Mouse (Mus musculus): ENCODE data around the gene Ifrd1. TPM values are rescaled to one million over a fixed set of nuclear protein-coding genes. Genes with fewer than 3 reads are reported as not detected.

Ifrd1 gene
- polyA plus RNA-seq, 1 experiment from 2014 or later: 93.7 TPM

DNA sequence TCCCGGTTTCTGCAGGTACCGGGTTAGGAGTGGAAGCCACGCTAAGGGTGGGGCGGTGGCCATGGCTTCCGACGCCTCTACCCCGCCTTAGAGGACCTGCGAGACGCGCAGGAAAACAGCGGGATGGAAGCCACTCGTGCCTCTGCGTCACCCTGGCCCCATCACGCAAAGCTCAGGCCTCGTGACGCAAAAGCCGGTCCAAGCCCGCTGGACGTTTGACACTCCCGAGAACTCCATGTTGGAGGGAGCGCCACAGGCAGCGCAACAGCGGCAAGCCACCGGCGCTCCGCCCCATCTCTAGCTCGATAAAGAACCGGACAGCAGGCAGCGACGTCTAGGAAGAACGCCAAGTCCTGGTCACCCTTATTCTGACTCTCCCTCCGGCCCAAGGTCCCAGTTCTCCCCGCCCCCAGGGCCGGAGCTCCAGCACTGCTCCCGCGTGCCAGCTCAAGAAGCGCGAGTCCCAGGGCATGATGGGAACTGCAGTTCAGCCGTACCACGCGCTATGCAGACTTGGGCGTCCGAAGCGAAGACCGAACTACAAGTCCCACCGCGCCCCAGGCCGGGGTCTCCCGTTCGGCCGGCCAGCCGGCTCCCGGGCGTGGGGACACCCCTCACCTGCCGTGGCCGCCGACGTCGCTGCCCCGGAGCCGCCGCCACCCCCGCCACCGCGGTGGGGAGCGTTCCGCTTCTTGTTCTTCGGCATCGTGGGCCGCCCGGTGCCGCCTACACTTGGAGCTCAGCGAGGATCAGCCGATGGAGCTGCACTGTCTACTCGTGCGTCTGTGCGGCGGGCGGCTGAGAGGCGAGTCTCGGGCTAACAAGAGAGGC is 25.8 kb downstream of the Ifrd1 start:
- Histone ChIP-seq H3K27ac (replicated peaks in 1 of 2; ENCODE audit: control insufficient read depth in 1 of 2, insufficient read depth in 1 of 2, low read depth in 2 of 2, low read length in 2 of 2) (peak overlapping the region; percentile 94 to 99), H3K9me3 (ENCODE audit: control insufficient read depth, low read length) (no peaks in the 10 kb centered on the region), H3K9ac (ENCODE audit: low read length) (peak overlapping the region; percentile 99), H3K27me3 (ENCODE audit: control insufficient read depth, insufficient read depth, low read length) (no peaks in the 10 kb centered on the region), H3K4me1 (ENCODE audit: control insufficient read depth in 2 of 2, insufficient read depth in 2 of 2, low read length in 2 of 2) (peaks cover 5 to 21% of the 10 kb centered on the region in 2 experiments), H3K4me2 (ENCODE audit: low read length) (peak overlapping the region; percentile 74), H3K4me3 (ENCODE audit: control insufficient read depth in 1 of 2, insufficient read depth in 1 of 2, low read depth in 1 of 2, low read length in 2 of 2) (peak overlapping the region; percentile 81 to 98), H3K36me3 (ENCODE audit: control insufficient read depth, insufficient read depth, low read length) (0 out of 2 replicates have a peak, but pooled peaks cover 1% of the 10 kb centered on the region)
- under 1% methylated on average over 81 of the region's 81 CpGs for WGBS
- peak; percentile 94 for ATAC-seq (ENCODE audit: insufficient number of reproducible peaks, insufficient read depth, low FRiP score, low read depth)

DNA sequence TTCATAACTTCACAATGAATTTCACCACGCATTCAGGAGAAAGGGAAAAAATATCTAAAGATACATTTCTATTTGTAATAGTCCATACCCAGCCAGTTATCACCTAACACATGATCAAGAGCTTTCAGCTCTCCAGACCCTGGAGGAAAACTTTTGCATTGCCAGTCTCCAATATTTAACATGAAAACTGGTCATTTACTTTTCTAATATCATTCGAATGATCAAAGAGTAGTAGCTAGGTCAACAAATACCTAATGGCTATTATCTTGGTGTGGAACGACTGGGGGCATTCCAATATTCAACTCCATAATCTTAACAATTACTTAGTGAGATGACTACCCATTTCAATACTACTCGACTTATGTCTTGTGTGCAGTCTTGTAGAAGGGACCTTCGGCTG is 26.7 kb downstream of the Ifrd1 start:
- Histone ChIP-seq H3K9me3 (ENCODE audit: control insufficient read depth, low read length) (no peaks in the 10 kb centered on the region), H3K4me3 (ENCODE audit: control insufficient read depth in 1 of 2, insufficient read depth in 1 of 2, low read depth in 1 of 2, low read length in 2 of 2) (peak overlapping the region; percentile 81 to 98), H3K9ac (ENCODE audit: low read length) (peak overlapping the region; percentile 99), H3K4me2 (ENCODE audit: low read length) (peak overlapping the region; percentile 74), H3K4me1 (ENCODE audit: control insufficient read depth in 2 of 2, insufficient read depth in 2 of 2, low read length in 2 of 2) (peaks cover 5 to 21% of the 10 kb centered on the region in 2 experiments), H3K27me3 (ENCODE audit: control insufficient read depth, insufficient read depth, low read length) (no peaks in the 10 kb centered on the region), H3K36me3 (ENCODE audit: control insufficient read depth, insufficient read depth, low read length) (peaks cover 10% of the 10 kb centered on the region), H3K27ac (replicated peaks in 1 of 2; ENCODE audit: control insufficient read depth in 1 of 2, insufficient read depth in 1 of 2, low read depth in 2 of 2, low read length in 2 of 2) (peak overlapping the region; percentile 89 to 99; a peak in 3 of 4 replicates)
- 8% methylated on average over 5 of the region's 5 CpGs for WGBS
- ATAC-seq (ENCODE audit: insufficient number of reproducible peaks, insufficient read depth, low FRiP score, low read depth): no peak

DNA sequence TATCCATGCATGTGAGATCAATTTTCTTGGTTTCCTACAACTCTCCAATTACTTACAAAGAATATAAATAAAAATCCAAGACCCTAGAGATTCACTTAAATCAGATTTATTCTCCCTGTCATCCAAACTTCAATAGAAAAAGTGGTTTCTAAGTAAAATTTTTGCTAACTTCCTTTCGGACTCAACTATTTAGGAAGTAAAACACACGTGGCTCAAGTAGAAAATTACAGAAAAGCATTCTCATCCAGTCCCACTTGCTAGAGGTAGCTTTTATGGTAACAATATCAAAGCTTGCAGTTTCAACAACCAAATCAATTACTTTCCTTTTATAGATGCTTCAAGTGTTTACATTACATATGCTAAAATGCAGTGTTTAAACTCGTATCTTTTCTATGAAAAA is 27.4 kb downstream of the Ifrd1 start:
- no peaks in the 10 kb centered on the region for H3K27me3 ChIP-seq (ENCODE audit: control insufficient read depth, insufficient read depth, low read length)
- no peak for ATAC-seq (ENCODE audit: insufficient number of reproducible peaks, insufficient read depth, low FRiP score, low read depth)
- peak overlapping the region; percentile 74 for H3K4me2 ChIP-seq (ENCODE audit: low read length)
- peak overlapping the region in 1 of 2 experiments; percentile 98; a peak in 2 of 4 replicates for H3K4me3 ChIP-seq (ENCODE audit: control insufficient read depth in 1 of 2, insufficient read depth in 1 of 2, low read depth in 1 of 2, low read length in 2 of 2)
- 25% methylated on average over 3 of the region's 3 CpGs for WGBS
- no peak overlapping the region for H3K27ac ChIP-seq (replicated peaks in 1 of 2; ENCODE audit: control insufficient read depth in 1 of 2, insufficient read depth in 1 of 2, low read depth in 2 of 2, low read length in 2 of 2)
- H3K9me3 ChIP-seq (ENCODE audit: control insufficient read depth, low read length): no peaks in the 10 kb centered on the region
- H3K36me3 ChIP-seq (ENCODE audit: control insufficient read depth, insufficient read depth, low read length): peaks cover 17% of the 10 kb centered on the region
- peaks cover 5 to 21% of the 10 kb centered on the region in 2 experiments for H3K4me1 ChIP-seq (ENCODE audit: control insufficient read depth in 2 of 2, insufficient read depth in 2 of 2, low read length in 2 of 2)
- peak overlapping the region; percentile 99 for H3K9ac ChIP-seq (ENCODE audit: low read length)

DNA sequence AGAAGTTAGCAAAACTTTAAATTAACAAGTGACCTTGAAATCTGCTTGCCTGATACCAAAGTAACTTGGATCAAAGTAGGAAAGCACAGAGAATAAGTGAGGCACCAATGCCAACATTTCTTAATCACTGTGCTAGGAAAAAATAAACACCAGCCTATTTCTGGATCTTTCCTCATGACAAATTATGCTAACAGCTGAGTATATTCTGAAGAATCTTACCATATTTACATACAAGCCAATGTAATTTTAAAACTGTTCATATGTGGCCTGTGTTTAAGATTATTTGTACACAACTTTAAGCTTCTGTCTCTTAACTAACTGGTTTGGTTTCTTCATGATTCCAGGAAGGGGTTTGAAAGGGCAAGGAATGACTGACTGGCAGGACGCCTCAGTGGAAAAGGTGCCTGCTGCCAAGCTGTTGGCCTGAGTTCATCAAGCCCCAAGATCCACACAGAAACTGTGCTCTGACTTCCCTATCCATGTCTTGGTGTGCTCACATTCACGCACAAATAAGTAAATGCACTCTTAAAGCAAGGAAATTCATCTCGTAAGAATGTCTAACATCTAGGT is 28.2 kb downstream of the Ifrd1 start:
- Histone ChIP-seq H3K4me2 (ENCODE audit: low read length) (peak overlapping the region; percentile 74), H3K4me3 (ENCODE audit: control insufficient read depth in 1 of 2, insufficient read depth in 1 of 2, low read depth in 1 of 2, low read length in 2 of 2) (peak overlapping the region; percentile 29 to 98), H3K4me1 (ENCODE audit: control insufficient read depth in 2 of 2, insufficient read depth in 2 of 2, low read length in 2 of 2) (peaks cover 5 to 21% of the 10 kb centered on the region in 2 experiments), H3K36me3 (ENCODE audit: control insufficient read depth, insufficient read depth, low read length) (peaks cover 25% of the 10 kb centered on the region), H3K27ac (replicated peaks in 1 of 2; ENCODE audit: control insufficient read depth in 1 of 2, insufficient read depth in 1 of 2, low read depth in 2 of 2, low read length in 2 of 2) (peak overlapping the region; percentile 44 to 55; a peak in 3 of 4 replicates), H3K9me3 (ENCODE audit: control insufficient read depth, low read length) (no peaks in the 10 kb centered on the region), H3K9ac (ENCODE audit: low read length) (peak overlapping the region; percentile 99), H3K27me3 (ENCODE audit: control insufficient read depth, insufficient read depth, low read length) (no peaks in the 10 kb centered on the region)
- no peak for ATAC-seq (ENCODE audit: insufficient number of reproducible peaks, insufficient read depth, low FRiP score, low read depth)
- 24% methylated on average over 3 of the region's 3 CpGs for WGBS

DNA sequence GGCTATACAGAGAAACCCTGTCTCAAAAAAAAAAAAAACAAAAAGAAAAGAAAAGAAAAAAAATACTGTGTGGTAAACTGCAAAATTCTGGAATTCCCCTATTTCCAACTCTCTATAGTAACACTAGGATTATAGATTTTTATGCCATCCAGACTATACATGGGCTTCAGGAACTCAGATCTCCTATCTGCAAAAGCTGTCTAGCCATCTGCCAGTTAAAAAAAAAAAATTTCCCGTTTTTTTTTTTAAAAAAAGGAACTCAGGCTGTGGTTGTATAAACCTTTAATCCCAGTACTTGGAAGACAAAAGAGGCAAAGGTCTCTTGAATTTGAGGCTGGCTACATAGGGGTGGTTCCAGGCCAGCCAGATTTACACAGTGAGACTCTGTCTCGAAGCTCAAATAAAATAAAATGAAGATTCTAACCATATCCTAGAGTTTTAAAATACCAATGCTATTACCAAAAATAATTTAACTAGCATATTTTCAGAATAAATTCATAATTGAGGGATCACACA is 29.8 kb downstream of the Ifrd1 start:
- no peak for ATAC-seq (ENCODE audit: insufficient number of reproducible peaks, insufficient read depth, low FRiP score, low read depth)
- 68% methylated on average over 2 of the region's 2 CpGs for WGBS

DNA sequence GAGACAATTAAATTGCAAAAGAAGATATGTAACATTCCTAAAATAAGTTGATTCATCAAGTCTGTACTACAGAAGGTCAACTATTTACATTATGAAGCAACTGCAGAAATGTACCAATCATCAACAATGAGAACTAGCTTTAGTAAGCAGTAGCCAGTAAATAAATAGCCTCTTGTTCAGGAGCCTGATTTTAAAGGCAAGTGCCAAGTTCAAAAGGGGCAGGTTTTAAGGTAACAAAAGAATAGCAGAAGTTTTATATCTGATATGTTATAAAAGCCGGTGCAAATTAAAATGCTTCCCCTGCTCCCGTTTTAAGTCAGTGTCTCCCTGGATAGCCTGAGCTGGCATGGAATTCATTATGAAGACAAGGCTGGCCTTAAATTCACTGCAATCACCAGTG is 30.5 kb downstream of the Ifrd1 start:
- 84% methylated on average over 2 of the region's 2 CpGs for WGBS
- Histone ChIP-seq H3K4me3 (ENCODE audit: control insufficient read depth in 1 of 2, insufficient read depth in 1 of 2, low read depth in 1 of 2, low read length in 2 of 2) (no peak overlapping the region), H3K27me3 (ENCODE audit: control insufficient read depth, insufficient read depth, low read length) (no peaks in the 10 kb centered on the region), H3K9me3 (ENCODE audit: control insufficient read depth, low read length) (no peaks in the 10 kb centered on the region), H3K36me3 (ENCODE audit: control insufficient read depth, insufficient read depth, low read length) (peaks cover 48% of the 10 kb centered on the region), H3K27ac (replicated peaks in 1 of 2; ENCODE audit: control insufficient read depth in 1 of 2, insufficient read depth in 1 of 2, low read depth in 2 of 2, low read length in 2 of 2) (no peak overlapping the region), H3K4me2 (ENCODE audit: low read length) (no peak overlapping the region), H3K9ac (ENCODE audit: low read length) (no peak overlapping the region), H3K4me1 (ENCODE audit: control insufficient read depth in 2 of 2, insufficient read depth in 2 of 2, low read length in 2 of 2) (peaks cover 2 to 17% of the 10 kb centered on the region in 2 experiments; a peak in 3 of 4 replicates)
- no peak for ATAC-seq (ENCODE audit: insufficient number of reproducible peaks, insufficient read depth, low FRiP score, low read depth)

More for the DNA sequence above, 29.8 kb downstream of the Ifrd1 start:
- peaks cover 41% of the 10 kb centered on the region for H3K36me3 ChIP-seq (ENCODE audit: control insufficient read depth, insufficient read depth, low read length)
- no peak overlapping the region for H3K9ac ChIP-seq (ENCODE audit: low read length)
- H3K27ac ChIP-seq (replicated peaks in 1 of 2; ENCODE audit: control insufficient read depth in 1 of 2, insufficient read depth in 1 of 2, low read depth in 2 of 2, low read length in 2 of 2): no peak overlapping the region
- H3K4me1 ChIP-seq (ENCODE audit: control insufficient read depth in 2 of 2, insufficient read depth in 2 of 2, low read length in 2 of 2): peaks cover 2 to 17% of the 10 kb centered on the region in 2 experiments; a peak in 3 of 4 replicates
- H3K4me3 ChIP-seq (ENCODE audit: control insufficient read depth in 1 of 2, insufficient read depth in 1 of 2, low read depth in 1 of 2, low read length in 2 of 2): no peak overlapping the region
- no peaks in the 10 kb centered on the region for H3K27me3 ChIP-seq (ENCODE audit: control insufficient read depth, insufficient read depth, low read length)
- no peaks in the 10 kb centered on the region for H3K9me3 ChIP-seq (ENCODE audit: control insufficient read depth, low read length)
- no peak overlapping the region for H3K4me2 ChIP-seq (ENCODE audit: low read length)

DNA sequence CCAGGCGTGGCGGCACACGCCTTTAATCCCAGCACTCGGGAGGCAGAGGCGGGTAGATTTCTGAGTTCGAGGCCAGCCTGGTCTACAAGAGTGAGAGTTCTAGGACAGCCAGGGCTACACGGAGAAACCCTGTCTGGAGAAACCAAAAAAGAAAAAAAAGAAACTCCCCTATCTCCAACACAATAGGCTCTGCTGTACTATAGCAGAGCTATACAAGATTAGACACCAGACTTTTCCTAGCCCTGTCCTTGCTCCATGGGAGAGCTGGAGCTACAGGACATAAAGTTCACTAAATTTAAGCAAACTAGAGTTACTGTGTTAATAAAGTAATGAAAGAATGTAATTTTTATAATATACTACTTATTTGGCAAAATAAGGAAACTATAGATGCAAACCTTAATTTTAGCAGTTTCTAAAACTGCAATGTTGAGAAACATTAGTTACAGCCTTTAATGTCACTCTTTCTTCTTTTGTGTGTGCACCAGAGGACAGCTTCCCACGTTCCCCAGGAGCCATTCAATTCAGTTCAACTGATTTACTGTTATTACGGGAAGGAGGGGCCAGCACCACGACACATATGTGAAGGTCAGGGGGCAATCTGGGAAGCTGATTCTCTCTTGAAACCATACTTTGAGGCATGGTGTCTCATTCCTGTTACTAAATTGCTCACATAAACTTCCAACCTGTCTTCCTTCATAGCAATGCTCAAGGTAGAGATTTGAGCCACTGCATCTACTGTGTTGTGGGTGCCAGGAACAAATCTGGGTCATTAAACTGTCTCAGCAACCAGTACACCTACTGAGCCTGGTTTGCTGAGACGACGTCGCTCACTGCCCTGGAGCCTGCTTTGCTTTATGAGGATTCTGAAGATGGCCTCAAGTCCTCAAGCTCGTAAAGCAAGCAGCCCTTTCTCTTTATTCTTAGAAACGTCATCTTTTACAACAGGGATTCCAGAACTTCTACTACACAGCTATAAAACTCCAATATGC is 33.1 kb downstream of the Ifrd1 start:
- ATAC-seq (ENCODE audit: insufficient number of reproducible peaks, insufficient read depth, low FRiP score, low read depth): no peak
- Histone ChIP-seq H3K9ac (ENCODE audit: low read length) (no peak overlapping the region), H3K9me3 (ENCODE audit: control insufficient read depth, low read length) (no peaks in the 10 kb centered on the region), H3K4me1 (ENCODE audit: control insufficient read depth in 2 of 2, insufficient read depth in 2 of 2, low read length in 2 of 2) (peaks cover under 1 to 6% of the 10 kb centered on the region in 2 experiments; a peak in 3 of 4 replicates), H3K27ac (replicated peaks in 1 of 2; ENCODE audit: control insufficient read depth in 1 of 2, insufficient read depth in 1 of 2, low read depth in 2 of 2, low read length in 2 of 2) (no peak overlapping the region), H3K36me3 (ENCODE audit: control insufficient read depth, insufficient read depth, low read length) (peaks cover 74% of the 10 kb centered on the region), H3K4me3 (ENCODE audit: control insufficient read depth in 1 of 2, insufficient read depth in 1 of 2, low read depth in 1 of 2, low read length in 2 of 2) (no peak overlapping the region), H3K27me3 (ENCODE audit: control insufficient read depth, insufficient read depth, low read length) (no peaks in the 10 kb centered on the region), H3K4me2 (ENCODE audit: low read length) (no peak overlapping the region)
- 94% methylated on average over 15 of the region's 15 CpGs for WGBS
